Mouse (Mus musculus): Measurements from ENCODE around the gene Ptpn3. TPM values are rescaled to one million over a fixed set of nuclear protein-coding genes. Genes with fewer than 3 reads are reported as not detected.

Gene Ptpn3
- total RNA-seq (2012; rRNA removed) (4.7 and 5.8 TPM in 2 replicates), polyA plus RNA-seq (2012; ENCODE audit: insufficient read depth in 1 of 2, insufficient read length in 2 of 2, low read depth in 1 of 2, low replicate concordance in 2 of 2, missing spikeins in 1 of 2) (1 to 10 TPM in 1 of 2 experiments, not detected in 1; 8.4 TPM)

DNA sequence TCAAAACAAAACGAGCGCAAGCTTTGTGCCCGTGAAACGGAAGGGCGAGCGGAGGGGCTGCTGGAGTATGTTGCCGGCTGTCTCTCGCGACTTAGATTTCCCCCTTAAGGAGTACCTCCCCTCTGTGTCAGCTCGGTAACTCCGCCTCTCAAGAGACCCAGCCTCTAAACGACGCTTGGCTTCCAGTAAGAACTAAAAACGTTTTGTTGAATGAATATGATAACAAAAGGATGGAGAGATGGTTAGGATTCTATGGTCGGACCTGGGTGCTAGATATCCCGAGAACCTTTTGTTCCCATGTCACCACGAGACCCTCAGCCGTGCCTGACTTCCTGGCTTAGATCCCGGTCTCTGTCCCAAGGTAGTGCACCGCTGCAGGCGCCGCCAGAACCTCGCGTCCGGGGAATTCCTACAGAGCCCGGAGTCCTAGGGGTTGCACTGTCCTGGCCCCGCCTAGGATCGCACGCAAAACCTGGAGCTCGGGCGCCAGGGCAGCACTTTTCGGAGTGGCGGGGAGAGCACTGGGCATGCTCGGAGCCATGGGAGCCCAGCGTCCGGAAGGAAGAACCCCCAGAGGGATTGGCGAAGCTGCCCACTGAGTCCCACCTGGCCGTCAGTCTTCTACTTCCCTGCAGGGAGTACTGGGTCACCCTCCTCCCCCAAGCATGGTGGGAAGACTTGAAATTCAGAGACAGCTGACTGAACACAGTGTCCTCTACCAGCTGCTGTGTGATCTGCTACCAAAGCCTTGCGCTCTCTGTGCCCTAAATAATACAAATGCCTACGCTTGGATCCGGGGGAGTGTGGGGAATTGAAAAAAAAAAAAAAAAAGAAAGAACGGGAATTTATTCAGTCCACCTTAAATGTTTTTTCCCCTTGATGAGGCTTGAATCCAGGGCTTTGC, at the start of gene Ptpn3:
Gene Ptpn3 (minus strand): TSS at position 428 of the 904 bp plus-strand sequence.
- peaks cover 0 to 6% of the 10 kb centered on the region in 2 experiments; a peak in 2 of 4 replicates for H3K36me3 ChIP-seq (ENCODE audit: control insufficient read depth in 1 of 2, insufficient read depth in 2 of 2, low read length in 2 of 2)
- H3K9ac ChIP-seq (ENCODE audit: control insufficient read depth, low read depth, low read length, poor library complexity, severe bottlenecking): peak within 1 kb of the TSS; percentile 83
- H3K27ac ChIP-seq (ENCODE audit: control insufficient read depth, low read depth, low read length): peak within 1 kb of the TSS; percentile 71
- H3K79me2 ChIP-seq (ENCODE audit: control insufficient read depth, insufficient read depth, low read length, poor library complexity): peaks cover 3% of the 10 kb centered on the region; the same call in 1 of the 2 replicates
- no peaks in the 10 kb centered on the region for H3K9me3 ChIP-seq (replicated peaks; ENCODE audit: insufficient read depth, low read length)
- peak within 1 kb of the TSS; percentile 69 to 71 for H3K4me3 ChIP-seq (ENCODE audit: control insufficient read depth in 1 of 2, insufficient read depth in 1 of 2, low read depth in 2 of 2, low read length in 2 of 2)
- H3K27me3 ChIP-seq (ENCODE audit: control insufficient read depth in 1 of 2, insufficient read depth in 2 of 2, low read length in 2 of 2): no peaks in the 10 kb centered on the region
- H3K4me1 ChIP-seq (ENCODE audit: control insufficient read depth in 1 of 2, insufficient read depth in 2 of 2, low read length in 2 of 2): peaks cover 5 to 10% of the 10 kb centered on the region in 2 experiments
- DNase-seq (ENCODE audit: low read depth, low spot score): peak; percentile 93
- TF ChIP-seq ZC3H11A (IDR thresholded peaks at IDR 0.05; ENCODE audit: low read depth, low read length) (no peak), ZNF384 (IDR thresholded peaks at IDR 0.05; ENCODE audit: low read depth, low read length) (0 out of 2 replicates have a peak, but pooled peaks have one; percentile 11), MAX (IDR thresholded peaks at IDR 0.05; ENCODE audit: low read length) (peak; percentile 40; the same call in 1 of the 2 replicates), ZMIZ1 (IDR thresholded peaks at IDR 0.05; ENCODE audit: low read depth, low read length) (peak; percentile 45; the same call in 1 of the 2 replicates), TBP (IDR thresholded peaks at IDR 0.05; ENCODE audit: low read depth, low read length) (peak; percentile 79), MAFK (IDR thresholded peaks at IDR 0.05; ENCODE audit: borderline replicate concordance, low read depth, low read length) (no peak), ETS1 (IDR thresholded peaks at IDR 0.05; ENCODE audit: low read depth, low read length) (peak; percentile 67; the same call in 1 of the 2 replicates), TCF12 (IDR thresholded peaks at IDR 0.05; ENCODE audit: low read depth, low read length) (peak; percentile 55), POLR2A (IDR thresholded peaks at IDR 0.05; ENCODE audit: control insufficient read depth in 1 of 2, insufficient read depth in 1 of 2, low read depth in 1 of 2, low read length in 2 of 2, poor library complexity in 1 of 2) (peak in 1 of 2 experiments; percentile 59; a peak in 1 of 4 replicates), SIN3A (IDR thresholded peaks at IDR 0.05; ENCODE audit: low read length) (peak; percentile 93), NRF1 (IDR thresholded peaks at IDR 0.05; ENCODE audit: insufficient read depth, low read depth, low read length, poor library complexity, severe bottlenecking) (peak; percentile 82), ELF1 (IDR thresholded peaks at IDR 0.05; ENCODE audit: low read depth, low read length) (peak; percentile 70), TAL1 (IDR thresholded peaks at IDR 0.05; ENCODE audit: low read length) (no peak), MEF2A (IDR thresholded peaks at IDR 0.05; ENCODE audit: extremely low read depth, insufficient replicate concordance, low read depth, low read length, poor library complexity, severe bottlenecking) (no peak), NELFE (IDR thresholded peaks at IDR 0.05; ENCODE audit: low read depth, low read length) (peak; percentile 59; the same call in 1 of the 2 replicates), HCFC1 (IDR thresholded peaks at IDR 0.05; ENCODE audit: low read depth, low read length) (peak; percentile 77), POLR2AphosphoS5 (IDR thresholded peaks at IDR 0.05; ENCODE audit: borderline replicate concordance, low read depth, low read length) (no peak), KAT2A (conservative IDR thresholded peaks at IDR 0.05; ENCODE audit: low read depth, low read length) (no peak; the same call in 1 of the 2 replicates), MXI1 (IDR thresholded peaks at IDR 0.05; ENCODE audit: low read depth, low read length) (peak; percentile 40), MAZ (IDR thresholded peaks at IDR 0.05; ENCODE audit: low read depth, low read length) (0 out of 2 replicates have a peak, but pooled peaks have one; percentile 63)
